Mouse (Mus musculus) left cerebral cortex, postnatal 36 days (tissue): ENCODE measurements around the gene Axin2. TPM values are rescaled to one million over a fixed set of nuclear protein-coding genes. Genes with fewer than 3 reads are reported as not detected.

ENCODE experiments used
- DNase-seq, 2 experiments: peaks; one replicate each; pipeline ENCODE4 v3.0.0; 2021 to 2022; ENCODE audit warnings: low spot score in 2 of 2, mixed read lengths in 1 of 2
- intact Hi-C: fragments of 180-260 bp; cut with DNase I; formaldehyde crosslinking; loops from one replicate; pipeline ENCODE4 v1.15.1; 2025
- total RNA-seq, 2 experiments: library from RNA; stranded (reverse); gene quantifications; 2 replicates each; pipeline ENCODE4 v1.2.3; 2021

Axin2 gene
- total RNA-seq, 2 experiments from 2014 or later: 33.3 to 34.9 TPM

- intact Hi-C loops: no loop called here
- DNase-seq: no peak
Measured at GRCm38 (mm10) chr11:108900718-108901488, 19.2 kb upstream of the Axin2 start.

GRCm38 (mm10) chr11:108901670-108902069 lies 18.5 kb upstream of the Axin2 start:
- no peak for DNase-seq
- intact Hi-C loops: no loop called here

- intact Hi-C loops: no loop called here
- no peak for DNase-seq
Measured at GRCm38 (mm10) chr11:108902303-108902702, 17.8 kb upstream of the Axin2 start.

GRCm38 (mm10) chr11:108906590-108907254 lies 13.4 kb upstream of the Axin2 start:
- no peak for DNase-seq
- intact Hi-C loops: no loop called here

GRCm38 (mm10) chr11:108909396-108910195 lies 10.6 kb upstream of the Axin2 start:
- DNase-seq: no peak
- intact Hi-C loops: no loop called here

- intact Hi-C loops: no loop called here
- no peak for DNase-seq
Measured at GRCm38 (mm10) chr11:108910328-108910886, 9.7 kb upstream of the Axin2 start.

GRCm38 (mm10) chr11:108910903-108911302 lies 9.2 kb upstream of the Axin2 start:
- intact Hi-C loops: no loop called here
- DNase-seq: no peak

GRCm38 (mm10) chr11:108912174-108912573 lies 8.0 kb upstream of the Axin2 start:
- intact Hi-C loops: no loop called here
- no peak for DNase-seq

GRCm38 (mm10) chr11:108917422-108918324 lies 2.5 kb upstream of the Axin2 start:
- no peak for DNase-seq
- intact Hi-C loops: no loop called here

- DNase-seq: peak; percentile 79 to 84
- intact Hi-C loops: no loop called here
Measured at GRCm38 (mm10) chr11:108920636-108921505, 722 bp downstream of the Axin2 start.

- intact Hi-C loops: loop anchor here (2.0 kb wide), 1 partner anchor 471 kb away; no protein-coding TSS in a partner anchor
- peak; percentile 54 to 63 for DNase-seq
Measured at GRCm38 (mm10) chr11:108921506-108922455, 1.6 kb downstream of the Axin2 start.

GRCm38 (mm10) chr11:108922511-108923187 lies 2.5 kb downstream of the Axin2 start:
- intact Hi-C loops: loop anchor here (2.0 kb wide), 1 partner anchor 472 kb away; no protein-coding TSS in a partner anchor
- no peak for DNase-seq

- no peak for DNase-seq
- intact Hi-C loops: loop anchor here (2.0 kb wide), 1 partner anchor 472 kb away; no protein-coding TSS in a partner anchor
Measured at GRCm38 (mm10) chr11:108923188-108923575, 3.0 kb downstream of the Axin2 start.

- DNase-seq: no peak
- intact Hi-C loops: loop anchor here (2.0 kb wide), 2 partner anchors 255 to 473 kb away; no protein-coding TSS in a partner anchor
Measured at GRCm38 (mm10) chr11:108923781-108924180, 3.6 kb downstream of the Axin2 start.

- intact Hi-C loops: loop anchor here (2.0 kb wide), 1 partner anchor 254 kb away; no protein-coding TSS in a partner anchor
- no peak for DNase-seq
Measured at GRCm38 (mm10) chr11:108924346-108924745, 4.2 kb downstream of the Axin2 start.

GRCm38 (mm10) chr11:108925202-108925601 lies 5.1 kb downstream of the Axin2 start:
- intact Hi-C loops: loop anchor here (2.0 to 5.0 kb wide), 3 partner anchors 107 to 267 kb away; no protein-coding TSS in a partner anchor
- DNase-seq: peak; percentile 83 to 89
